Mouse (Mus musculus): Measurements from ENCODE around the gene Zfp655. TPM values are rescaled to one million over a fixed set of nuclear protein-coding genes. Genes with fewer than 3 reads are reported as not detected.
A peak's percentile ranks its signal among the peaks of the same experiment; 100 is the strongest.
"Not testable (repeated sequence)": the region's sequence is repeated elsewhere in the genome, so short reads cannot be mapped to it uniquely, and the experiment has no call there.

The Zfp655 gene
- total and polyA plus RNA-seq, 3 experiments, result 25.1 to 124 (median 101) TPM

GRCm38 (mm10) chr5:145218206-145218605, 13.3 kb upstream of the Zfp655 start:
- H3K36me3 ChIP-seq (replicated peaks), result peaks cover 71% of the 10 kb centered on the region

DNA sequence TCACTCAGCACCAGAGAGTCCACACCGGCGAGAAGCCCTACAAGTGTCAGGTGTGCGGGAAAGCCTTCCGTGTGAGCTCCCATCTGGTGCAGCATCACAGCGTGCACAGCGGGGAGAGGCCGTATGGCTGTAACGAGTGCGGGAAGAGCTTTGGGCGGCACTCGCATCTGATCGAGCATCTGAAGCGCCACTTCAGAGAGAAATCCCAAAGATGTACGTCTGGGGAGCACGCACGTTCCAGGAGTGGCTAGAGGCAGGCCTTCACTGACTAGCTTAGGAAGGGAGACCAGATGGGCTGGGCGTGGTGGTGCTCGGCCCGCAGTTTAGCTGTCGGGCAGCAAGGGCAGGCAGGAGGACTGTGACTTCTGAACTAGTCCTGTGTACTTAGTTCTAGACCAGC, 12.8 kb upstream of the Zfp655 start:
- Histone ChIP-seq H3K27me3 (ENCODE audit: insufficient read depth, low read length) (no peaks in the 10 kb centered on the region), H3K9me3 (replicated peaks) (no peaks in the 10 kb centered on the region), H3K36me3 (replicated peaks) (peaks cover 66% of the 10 kb centered on the region), H3K4me3 (ENCODE audit: low read depth, low read length) (no peak overlapping the region), H3K4me1 (ENCODE audit: insufficient read depth, low read depth, low read length) (peaks cover 30% of the 10 kb centered on the region)
- DNase-seq (ENCODE audit: low spot score) (no peak), ATAC-seq (ENCODE audit: extremely low read depth, insufficient number of reproducible peaks, low FRiP score, poor library complexity, severe bottlenecking) (no peak)
- no peak for TF ChIP-seq POLR2AphosphoS5 (IDR thresholded peaks at IDR 0.05; ENCODE audit: insufficient replicate concordance, low read depth, low read length)
- TF ChIP-seq TAL1 (conservative IDR thresholded peaks at IDR 0.05; ENCODE audit: low read depth, low read length), result no peak
- no peak for TF ChIP-seq GATA1 (IDR thresholded peaks at IDR 0.05; ENCODE audit: borderline replicate concordance, low read length)
- no peak for TF ChIP-seq GATA2 (IDR thresholded peaks at IDR 0.05; ENCODE audit: borderline replicate concordance, low read depth, low read length)
- no peak for TF ChIP-seq CTCF (IDR thresholded peaks at IDR 0.05; ENCODE audit: low read depth, low read length)

More at GRCm38 (mm10) chr5:145218206-145218605, 13.3 kb upstream of the Zfp655 start:
- no peaks in the 10 kb centered on the region for H3K27me3 ChIP-seq (ENCODE audit: insufficient read depth, low read length)
- no peak for DNase-seq (ENCODE audit: low spot score)
- H3K4me1 ChIP-seq (ENCODE audit: insufficient read depth, low read depth, low read length), result peaks cover 26% of the 10 kb centered on the region
- H3K9me3 ChIP-seq (replicated peaks), result no peaks in the 10 kb centered on the region
- ATAC-seq (ENCODE audit: extremely low read depth, insufficient number of reproducible peaks, low FRiP score, poor library complexity, severe bottlenecking), result no peak
- TF ChIP-seq TAL1 (conservative IDR thresholded peaks at IDR 0.05; ENCODE audit: low read depth, low read length) (no peak), CTCF (IDR thresholded peaks at IDR 0.05; ENCODE audit: low read depth, low read length) (no peak), GATA1 (IDR thresholded peaks at IDR 0.05; ENCODE audit: borderline replicate concordance, low read length) (no peak)
- H3K4me3 ChIP-seq (ENCODE audit: low read depth, low read length), result no peak overlapping the region

DNA sequence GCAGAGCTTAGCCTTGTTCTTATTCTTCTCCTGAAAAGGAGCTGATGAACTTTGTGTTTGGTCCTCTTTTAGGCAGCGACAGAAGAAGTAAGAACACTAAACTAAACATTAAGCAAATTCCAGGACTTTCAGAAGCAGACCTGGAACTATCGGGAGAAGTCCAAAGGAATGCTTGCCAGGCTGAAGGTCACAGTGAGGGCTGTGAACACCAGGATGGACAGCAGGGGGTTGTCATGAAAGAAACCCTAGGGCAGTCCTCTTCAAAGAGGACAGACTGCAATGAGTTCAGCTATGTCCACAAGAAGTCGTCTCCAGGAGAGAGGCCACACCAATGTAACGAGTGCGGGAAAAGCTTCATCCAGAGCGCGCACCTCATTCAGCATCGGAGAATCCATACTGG, 11.5 kb upstream of the Zfp655 start:
- Histone ChIP-seq H3K27me3 (ENCODE audit: insufficient read depth, low read length) (no peaks in the 10 kb centered on the region), H3K36me3 (replicated peaks) (peaks cover 54% of the 10 kb centered on the region), H3K9me3 (replicated peaks) (no peaks in the 10 kb centered on the region), H3K4me3 (ENCODE audit: low read depth, low read length) (no peak overlapping the region), H3K4me1 (ENCODE audit: insufficient read depth, low read depth, low read length) (peaks cover 32% of the 10 kb centered on the region)
- ATAC-seq (ENCODE audit: extremely low read depth, insufficient number of reproducible peaks, low FRiP score, poor library complexity, severe bottlenecking) (no peak), DNase-seq (ENCODE audit: low spot score) (no peak)
- no peak for TF ChIP-seq TAL1 (conservative IDR thresholded peaks at IDR 0.05; ENCODE audit: low read depth, low read length)
- TF ChIP-seq POLR2AphosphoS5 (IDR thresholded peaks at IDR 0.05; ENCODE audit: insufficient replicate concordance, low read depth, low read length), result no peak
- no peak for TF ChIP-seq GATA1 (IDR thresholded peaks at IDR 0.05; ENCODE audit: borderline replicate concordance, low read length)
- TF ChIP-seq GATA2 (IDR thresholded peaks at IDR 0.05; ENCODE audit: borderline replicate concordance, low read depth, low read length), result no peak
- TF ChIP-seq CTCF (IDR thresholded peaks at IDR 0.05; ENCODE audit: low read depth, low read length), result no peak

GRCm38 (mm10) chr5:145222840-145223239, 8.7 kb upstream of the Zfp655 start:
- no peaks in the 10 kb centered on the region for H3K9me3 ChIP-seq (replicated peaks)
- peaks cover 34% of the 10 kb centered on the region for H3K4me1 ChIP-seq (ENCODE audit: insufficient read depth, low read depth, low read length)
- ATAC-seq (ENCODE audit: extremely low read depth, insufficient number of reproducible peaks, low FRiP score, poor library complexity, severe bottlenecking) (peak; percentile 86), DNase-seq (ENCODE audit: low spot score) (peak; percentile 75)
- TF ChIP-seq CTCF (IDR thresholded peaks at IDR 0.05; ENCODE audit: low read depth, low read length) (no peak), POLR2AphosphoS5 (IDR thresholded peaks at IDR 0.05; ENCODE audit: insufficient replicate concordance, low read depth, low read length) (no peak), TAL1 (conservative IDR thresholded peaks at IDR 0.05; ENCODE audit: low read depth, low read length) (no peak), GATA2 (IDR thresholded peaks at IDR 0.05; ENCODE audit: borderline replicate concordance, low read depth, low read length) (no peak), GATA1 (IDR thresholded peaks at IDR 0.05; ENCODE audit: borderline replicate concordance, low read length) (no peak)
- H3K36me3 ChIP-seq (replicated peaks), result peaks cover 38% of the 10 kb centered on the region
- peak overlapping the region; percentile 63; the same call in 1 of the 2 replicates for H3K4me3 ChIP-seq (ENCODE audit: low read depth, low read length)
- H3K27me3 ChIP-seq (ENCODE audit: insufficient read depth, low read length), result no peaks in the 10 kb centered on the region

GRCm38 (mm10) chr5:145223395-145223794, 8.1 kb upstream of the Zfp655 start:
- peak overlapping the region; percentile 63; the same call in 1 of the 2 replicates for H3K4me3 ChIP-seq (ENCODE audit: low read depth, low read length)

GRCm38 (mm10) chr5:145226453-145226852, 5.1 kb upstream of the Zfp655 start:
- ATAC-seq (ENCODE audit: extremely low read depth, insufficient number of reproducible peaks, low FRiP score, poor library complexity, severe bottlenecking) (no peak), DNase-seq (ENCODE audit: low spot score) (no peak)
- Histone ChIP-seq H3K27me3 (ENCODE audit: insufficient read depth, low read length) (no peaks in the 10 kb centered on the region), H3K4me1 (ENCODE audit: insufficient read depth, low read depth, low read length) (peaks cover 42% of the 10 kb centered on the region), H3K9me3 (replicated peaks) (no peaks in the 10 kb centered on the region), H3K36me3 (replicated peaks) (peaks cover 6% of the 10 kb centered on the region), H3K4me3 (ENCODE audit: low read depth, low read length) (no peak overlapping the region)
- no peak for TF ChIP-seq TAL1 (conservative IDR thresholded peaks at IDR 0.05; ENCODE audit: low read depth, low read length)
- TF ChIP-seq CTCF (IDR thresholded peaks at IDR 0.05; ENCODE audit: low read depth, low read length), result no peak
- TF ChIP-seq GATA2 (IDR thresholded peaks at IDR 0.05; ENCODE audit: borderline replicate concordance, low read depth, low read length), result no peak
- no peak for TF ChIP-seq GATA1 (IDR thresholded peaks at IDR 0.05; ENCODE audit: borderline replicate concordance, low read length)

More at GRCm38 (mm10) chr5:145223395-145223794, 8.1 kb upstream of the Zfp655 start:
- H3K36me3 ChIP-seq (replicated peaks), result peaks cover 33% of the 10 kb centered on the region
- peak; percentile 81 for DNase-seq (ENCODE audit: low spot score)
- no peak for TF ChIP-seq CTCF (IDR thresholded peaks at IDR 0.05; ENCODE audit: low read depth, low read length)
- TF ChIP-seq GATA2 (IDR thresholded peaks at IDR 0.05; ENCODE audit: borderline replicate concordance, low read depth, low read length), result no peak
- no peak for TF ChIP-seq TAL1 (conservative IDR thresholded peaks at IDR 0.05; ENCODE audit: low read depth, low read length)
- TF ChIP-seq GATA1 (IDR thresholded peaks at IDR 0.05; ENCODE audit: borderline replicate concordance, low read length), result no peak
- no peaks in the 10 kb centered on the region for H3K9me3 ChIP-seq (replicated peaks)
- no peaks in the 10 kb centered on the region for H3K27me3 ChIP-seq (ENCODE audit: insufficient read depth, low read length)
- peaks cover 40% of the 10 kb centered on the region for H3K4me1 ChIP-seq (ENCODE audit: insufficient read depth, low read depth, low read length)
- peak; percentile 73 for ATAC-seq (ENCODE audit: extremely low read depth, insufficient number of reproducible peaks, low FRiP score, poor library complexity, severe bottlenecking)

DNA sequence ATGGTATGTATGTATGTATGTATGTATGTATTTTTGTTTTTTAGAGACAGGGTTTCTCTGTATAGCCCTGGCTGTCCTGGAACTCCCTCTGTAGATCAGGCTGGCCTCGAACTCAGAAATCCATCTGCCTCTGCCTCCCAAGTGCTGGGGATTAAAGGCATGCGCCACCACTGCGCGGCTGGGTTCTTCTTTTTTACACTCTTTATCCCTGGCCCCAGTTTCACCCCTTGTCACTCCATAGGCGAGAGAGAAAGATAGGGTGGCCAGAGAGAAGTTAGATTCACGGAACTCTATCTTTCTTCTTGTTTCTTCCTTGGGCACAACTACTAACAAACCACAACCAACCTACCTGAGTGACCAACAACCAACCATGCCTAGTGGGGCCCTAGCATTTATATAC, 2.2 kb upstream of the Zfp655 start:
- peaks cover 13% of the 10 kb centered on the region for H3K36me3 ChIP-seq (replicated peaks)
- not testable (repeated sequence) for H3K27me3 ChIP-seq (ENCODE audit: insufficient read depth, low read length); H3K9me3 ChIP-seq (replicated peaks); ATAC-seq (ENCODE audit: extremely low read depth, insufficient number of reproducible peaks, low FRiP score, poor library complexity, severe bottlenecking); H3K4me3 ChIP-seq (ENCODE audit: low read depth, low read length); DNase-seq (ENCODE audit: low spot score)
- H3K4me1 ChIP-seq (ENCODE audit: insufficient read depth, low read depth, low read length), result peaks cover 34% of the 10 kb centered on the region
